Mouse (Mus musculus) Muller cell, postnatal 12 days (primary cell): ENCODE measurements around the gene Prkch.

Experiments used
- DNase-seq: peaks from one replicate; pipeline ENCODE4 v3.0.0-alpha.2; 2015; ENCODE audit errors: inconsistent ontology term

Prkch gene

GRCm38 (mm10) chr12:73679400-73679801, 94.8 kb downstream of the Prkch start:
- DNase-seq = no peak

- no peak for DNase-seq
Measured at GRCm38 (mm10) chr12:73682921-73683346, 98.3 kb downstream of the Prkch start.

GRCm38 (mm10) chr12:73685875-73686274, 101.3 kb downstream of the Prkch start:
- no peak for DNase-seq

GRCm38 (mm10) chr12:73686456-73686855, 101.9 kb downstream of the Prkch start:
- DNase-seq = no peak

- DNase-seq = peak; percentile 49
Measured at GRCm38 (mm10) chr12:73687077-73688035, 102.8 kb downstream of the Prkch start.

GRCm38 (mm10) chr12:73692321-73692720, 107.7 kb downstream of the Prkch start:
- no peak for DNase-seq

- DNase-seq = peak; percentile 65
Measured at GRCm38 (mm10) chr12:73693347-73693746, 108.8 kb downstream of the Prkch start.

GRCm38 (mm10) chr12:73694690-73695089, 110.1 kb downstream of the Prkch start:
- no peak for DNase-seq

GRCm38 (mm10) chr12:73695110-73695509, 110.5 kb downstream of the Prkch start:
- no peak for DNase-seq

- DNase-seq = no peak
Measured at GRCm38 (mm10) chr12:73696084-73696483, 111.5 kb downstream of the Prkch start.

- no peak for DNase-seq
Measured at GRCm38 (mm10) chr12:73696946-73697345, 112.3 kb downstream of the Prkch start.

- no peak for DNase-seq
Measured at GRCm38 (mm10) chr12:73698436-73698835, 113.8 kb downstream of the Prkch start.

GRCm38 (mm10) chr12:73698841-73699240, 114.2 kb downstream of the Prkch start:
- DNase-seq = no peak

GRCm38 (mm10) chr12:73699471-73700186, 115.0 kb downstream of the Prkch start:
- no peak for DNase-seq

GRCm38 (mm10) chr12:73700544-73701069, 116.0 kb downstream of the Prkch start:
- no peak for DNase-seq

- DNase-seq = no peak
Measured at GRCm38 (mm10) chr12:73701999-73702398, 117.4 kb downstream of the Prkch start.

GRCm38 (mm10) chr12:73704382-73704781, 119.8 kb downstream of the Prkch start:
- DNase-seq = no peak

- peak; percentile 23 for DNase-seq
Measured at GRCm38 (mm10) chr12:73705097-73705690, 120.6 kb downstream of the Prkch start.

GRCm38 (mm10) chr12:73708498-73708897, 123.9 kb downstream of the Prkch start:
- no peak for DNase-seq

GRCm38 (mm10) chr12:73708920-73709319, 124.3 kb downstream of the Prkch start:
- peak; percentile 78 for DNase-seq

GRCm38 (mm10) chr12:73710846-73711245, 126.2 kb downstream of the Prkch start:
- no peak for DNase-seq

GRCm38 (mm10) chr12:73712122-73712521, 127.5 kb downstream of the Prkch start:
- no peak for DNase-seq
